Mouse (Mus musculus) heart, postnatal 25 days (tissue): ENCODE measurements around the gene Slc7a7. TPM values are rescaled to one million over a fixed set of nuclear protein-coding genes. Genes with fewer than 3 reads are reported as not detected.

ENCODE experiments used
- DNase-seq: peaks from one replicate; pipeline ENCODE4 v3.0.0; 2022; ENCODE audit warnings: low spot score
- intact Hi-C: fragments of 180-260 bp; cut with DNase I; formaldehyde crosslinking; loops from one replicate; pipeline ENCODE4 v1.15.1; 2025
- total RNA-seq, 2 experiments: library from RNA; stranded (reverse); gene quantifications; 2 replicates each; pipeline ENCODE4 v1.2.3; 2021

The Slc7a7 gene
- total RNA-seq = 1 to 10 TPM; 7.7 to 7.9 TPM

DNA sequence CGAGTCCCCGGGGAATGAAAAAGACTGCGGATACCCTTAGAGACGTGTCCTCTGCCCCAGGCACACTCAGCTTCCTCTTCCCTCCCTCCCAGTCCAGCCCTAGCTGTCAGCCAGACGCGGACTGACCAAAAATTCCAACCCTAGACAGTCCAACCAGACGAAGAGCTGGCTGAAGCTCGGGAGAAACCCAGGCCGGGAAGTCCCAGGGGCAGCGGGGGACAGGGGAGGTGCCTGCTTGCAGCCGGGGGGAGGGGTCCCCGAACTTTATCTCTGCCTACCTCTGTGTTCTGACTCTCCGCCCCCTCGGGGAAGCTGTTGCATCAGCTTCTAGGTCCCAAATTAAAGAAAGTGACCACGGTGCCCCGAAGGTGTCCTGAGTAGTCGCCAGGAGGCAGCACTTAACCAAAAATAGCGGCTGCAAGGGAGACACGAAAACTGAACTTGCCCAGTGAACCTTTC lies at the start of gene Slc7a7:
Gene Slc7a7 (minus strand): TSS at position 158 of the 459 bp plus-strand sequence.
- no peak for DNase-seq
- intact Hi-C loops = no loop called here

DNA sequence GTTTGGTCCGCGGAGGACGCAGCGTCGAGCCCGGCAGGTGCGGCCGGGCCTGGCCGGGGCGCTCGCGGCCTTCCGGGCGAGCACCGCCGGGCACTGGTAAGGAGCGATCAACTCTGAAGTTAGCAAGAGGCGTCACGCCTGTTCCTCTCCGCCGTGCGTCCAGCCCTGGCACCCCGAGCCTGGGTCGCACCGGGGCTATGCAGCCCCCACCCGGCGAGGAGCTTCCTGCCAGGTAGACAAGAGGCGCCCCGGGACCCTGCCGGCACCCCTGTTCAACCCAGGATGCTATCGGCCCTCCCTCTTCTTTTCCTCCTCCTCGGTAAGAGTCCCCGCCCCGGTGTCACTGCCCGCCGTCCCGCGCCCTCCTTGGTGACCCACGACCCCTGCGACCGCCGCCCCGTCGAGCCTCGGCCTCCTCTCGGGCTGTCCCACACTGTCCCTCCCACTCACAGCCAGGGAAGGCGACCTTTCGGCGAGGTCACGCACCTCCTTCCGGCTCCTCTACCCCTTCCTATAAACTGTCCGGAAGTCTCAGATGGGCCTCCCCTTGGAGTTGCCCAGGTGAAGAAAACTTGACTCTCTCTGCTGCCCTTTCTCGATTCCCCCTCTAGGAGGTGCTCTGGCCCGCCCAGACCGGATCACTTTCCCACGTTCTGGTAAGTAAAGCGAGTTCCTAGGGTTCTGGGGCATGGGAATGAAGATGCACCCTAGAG lies 46.9 kb upstream of the Slc7a7 start:
- intact Hi-C loops = loop anchor here (5.0 kb wide), 1 partner anchor 53 kb away; the partner anchor contains the start of gene Prmt5
- DNase-seq = peak; percentile 60

DNA sequence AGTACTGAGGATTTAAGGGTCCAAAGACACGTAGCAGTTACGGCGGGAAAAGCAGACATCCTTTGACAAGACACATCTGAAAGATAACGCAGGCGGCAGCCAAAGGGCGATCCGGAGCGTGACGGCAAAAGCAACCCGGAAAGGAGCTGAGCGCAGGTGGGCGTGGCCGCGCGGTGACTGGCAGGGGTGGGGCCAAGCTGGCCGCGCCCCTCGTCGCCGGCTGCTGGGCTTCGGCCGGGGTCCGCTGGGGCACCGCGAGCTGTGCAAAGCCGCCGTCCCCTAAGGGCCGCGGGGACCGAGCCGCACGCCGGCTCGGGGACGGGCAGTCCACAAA lies 46.3 kb upstream of the Slc7a7 start, which contains the start of gene Lrp10:
Gene Lrp10 (plus strand): TSS at position 179 of the 334 bp plus-strand sequence.
- intact Hi-C loops = no loop called here
- DNase-seq = peak; percentile 77

DNA sequence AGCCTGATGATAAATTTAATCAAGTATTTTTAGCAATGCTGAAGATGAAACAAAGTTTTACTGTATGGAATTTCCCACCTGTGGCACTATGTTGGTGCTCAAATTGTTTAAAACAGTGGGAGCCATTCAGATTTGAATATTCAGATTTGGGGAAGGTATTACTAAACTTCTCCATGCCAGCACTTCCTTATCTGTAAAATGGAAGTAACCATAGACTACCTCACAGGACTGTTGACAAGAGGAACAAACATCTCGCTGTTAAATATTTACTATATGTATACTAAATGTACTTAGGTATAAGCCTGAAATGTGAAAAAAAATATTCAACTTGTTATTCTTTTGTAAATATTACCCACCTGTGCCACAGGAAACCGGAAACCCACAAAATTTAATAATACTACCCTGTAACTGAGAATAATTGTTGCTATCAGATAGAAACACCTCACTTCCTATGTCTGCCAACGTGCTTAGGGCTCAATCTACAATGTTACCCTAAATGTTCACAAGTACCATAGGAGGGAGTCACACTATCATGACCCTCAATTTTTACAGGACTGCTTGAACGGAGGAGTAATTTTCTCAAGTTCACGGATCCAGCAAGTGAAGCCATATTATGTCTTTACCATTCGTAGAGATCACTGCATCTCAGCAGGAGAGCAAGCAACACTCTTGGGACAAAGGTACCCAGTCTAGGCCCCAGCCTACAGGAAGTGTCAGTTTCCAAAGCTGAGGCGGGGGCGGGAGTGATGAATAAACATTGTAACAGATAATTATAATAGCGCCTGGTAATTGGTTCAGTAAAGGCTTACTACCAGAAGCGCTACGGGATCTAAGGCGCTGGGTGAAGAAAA lies 45.8 kb upstream of the Slc7a7 start:
- no peak for DNase-seq
- intact Hi-C loops = no loop called here

DNA sequence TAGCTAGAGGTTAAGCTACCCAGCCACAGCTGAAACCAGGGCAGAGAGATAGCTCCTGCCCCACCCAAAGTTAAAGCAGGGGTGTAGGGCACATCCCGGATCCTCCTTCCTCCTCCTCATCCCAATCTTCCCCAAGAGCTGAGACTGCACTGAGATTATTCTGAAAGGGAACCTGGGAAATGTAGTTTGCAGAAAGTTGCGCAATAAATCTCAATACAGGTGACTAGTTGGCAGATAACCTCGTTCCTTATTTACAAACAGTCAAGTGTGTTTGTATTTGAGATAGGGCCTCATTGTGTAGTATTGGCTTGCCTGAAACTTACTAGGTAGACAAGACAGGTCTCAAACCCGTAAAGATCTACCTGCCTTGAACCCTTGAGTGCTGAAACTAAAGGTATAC lies 44.6 kb upstream of the Slc7a7 start:
- intact Hi-C loops = no loop called here
- DNase-seq = no peak

DNA sequence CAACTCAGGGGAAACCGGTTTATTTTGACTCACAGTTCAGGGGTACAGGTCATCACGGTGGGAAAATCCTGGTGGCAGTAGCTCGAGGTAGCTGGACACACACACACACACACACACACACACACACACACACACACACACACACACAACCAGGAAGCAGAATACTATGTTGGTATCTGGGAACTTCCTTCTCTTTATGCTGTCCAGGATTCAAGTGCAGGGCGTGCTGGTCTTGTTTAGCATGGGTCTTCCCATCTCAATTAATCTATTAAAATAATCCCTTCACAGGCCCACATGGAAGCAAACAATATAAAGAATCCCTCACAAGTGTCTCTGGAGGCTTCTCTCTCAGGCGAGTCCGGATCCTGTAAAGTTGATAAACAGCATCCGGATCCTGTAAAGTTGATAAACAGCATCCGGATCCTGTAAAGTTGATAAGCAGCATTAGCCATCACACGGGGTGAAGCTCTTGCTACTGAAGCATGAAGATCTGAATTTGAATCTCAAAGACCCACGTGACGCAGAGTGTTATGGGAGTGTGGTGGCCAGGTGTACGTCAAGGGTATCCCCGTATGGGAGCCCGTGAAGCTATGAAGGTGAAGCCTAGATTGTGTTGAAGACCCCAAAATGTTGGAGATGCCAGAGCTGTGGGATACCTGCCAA lies 40.5 kb upstream of the Slc7a7 start:
- intact Hi-C loops = no loop called here
- DNase-seq = no peak

DNA sequence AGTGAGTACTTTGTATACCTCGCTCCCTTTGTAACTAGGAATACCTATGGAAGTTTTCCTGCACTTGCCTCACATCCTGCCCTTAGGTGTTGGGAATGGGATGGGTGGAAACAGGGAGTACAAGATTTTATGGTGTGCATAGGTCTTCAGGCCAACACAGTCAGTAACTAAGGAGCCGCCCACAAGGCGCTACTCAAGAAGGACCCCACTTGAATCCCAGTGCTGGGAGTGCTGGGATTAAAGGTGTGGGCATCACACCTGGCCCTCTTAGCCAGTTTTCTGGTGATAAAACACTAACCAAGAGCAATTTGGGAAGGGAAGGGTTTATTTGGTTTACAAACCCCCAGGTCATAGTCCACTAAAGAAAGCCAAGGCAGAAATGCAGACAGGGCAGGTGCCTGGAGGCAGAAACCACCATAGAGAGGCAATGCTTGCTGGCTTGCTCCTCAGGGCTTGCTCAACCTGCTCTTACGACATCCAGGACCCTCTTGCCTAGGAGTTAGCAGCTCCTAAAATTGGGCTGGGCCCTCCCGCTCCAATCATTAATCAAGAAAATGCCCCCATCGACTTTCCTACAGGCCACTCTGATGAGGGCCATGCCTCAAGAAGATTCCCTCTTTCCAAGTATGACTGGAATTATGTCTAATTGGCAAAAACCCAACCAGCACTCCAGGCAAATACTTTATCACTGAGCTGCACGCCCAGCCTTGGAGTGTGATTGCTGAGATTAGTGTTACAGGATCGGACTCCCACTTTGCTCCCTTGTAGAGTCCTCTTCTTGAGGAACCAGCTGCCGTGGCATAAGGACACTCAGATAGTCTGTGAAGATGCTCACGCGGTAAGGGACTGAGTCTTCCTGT lies 37.3 kb upstream of the Slc7a7 start:
- intact Hi-C loops = no loop called here
- no peak for DNase-seq

DNA sequence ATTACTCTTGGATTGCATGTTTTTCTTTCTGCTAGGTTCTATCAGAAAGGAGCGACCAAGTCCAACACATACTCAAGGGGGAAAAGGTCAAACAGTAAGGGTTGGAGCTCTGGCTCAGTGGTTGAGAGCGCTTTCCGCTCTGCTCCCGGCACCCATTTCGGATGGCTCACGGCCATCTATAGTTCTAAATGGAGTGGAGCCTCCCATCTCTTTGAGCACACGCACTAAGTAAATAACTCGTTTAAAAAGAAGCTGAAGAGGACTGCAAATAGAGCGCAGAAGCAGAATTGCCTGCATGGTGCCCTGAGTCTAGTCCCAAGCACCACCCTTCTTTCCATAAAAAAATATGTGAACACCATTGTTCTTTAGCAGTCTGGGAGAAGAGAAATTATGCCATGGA lies 36.0 kb upstream of the Slc7a7 start:
- DNase-seq = no peak
- intact Hi-C loops = no loop called here

DNA sequence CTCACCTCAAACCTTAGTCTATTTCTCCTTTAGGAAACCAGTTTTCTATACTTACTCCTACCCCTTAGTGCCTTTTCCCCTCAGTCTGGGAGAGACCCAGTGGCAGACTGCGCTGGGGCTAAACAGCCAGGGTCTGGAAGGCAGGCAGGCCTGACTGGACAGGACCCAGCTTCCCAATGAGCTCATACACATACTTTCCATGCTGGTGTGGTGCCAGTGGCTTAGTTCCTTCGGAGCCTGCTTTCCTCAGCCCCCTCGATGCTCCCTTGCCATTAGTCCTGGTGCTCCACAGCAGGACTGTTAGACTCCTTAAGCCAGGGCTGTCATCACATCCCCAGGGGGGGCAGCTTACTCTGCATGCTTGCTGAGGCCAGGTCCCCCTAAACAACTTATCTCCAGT lies 27.9 kb upstream of the Slc7a7 start:
- DNase-seq = no peak
- intact Hi-C loops = loop anchor here (5.0 to 10.0 kb wide), 2 partner anchors 33 to 381 kb away; no protein-coding TSS in a partner anchor

DNA sequence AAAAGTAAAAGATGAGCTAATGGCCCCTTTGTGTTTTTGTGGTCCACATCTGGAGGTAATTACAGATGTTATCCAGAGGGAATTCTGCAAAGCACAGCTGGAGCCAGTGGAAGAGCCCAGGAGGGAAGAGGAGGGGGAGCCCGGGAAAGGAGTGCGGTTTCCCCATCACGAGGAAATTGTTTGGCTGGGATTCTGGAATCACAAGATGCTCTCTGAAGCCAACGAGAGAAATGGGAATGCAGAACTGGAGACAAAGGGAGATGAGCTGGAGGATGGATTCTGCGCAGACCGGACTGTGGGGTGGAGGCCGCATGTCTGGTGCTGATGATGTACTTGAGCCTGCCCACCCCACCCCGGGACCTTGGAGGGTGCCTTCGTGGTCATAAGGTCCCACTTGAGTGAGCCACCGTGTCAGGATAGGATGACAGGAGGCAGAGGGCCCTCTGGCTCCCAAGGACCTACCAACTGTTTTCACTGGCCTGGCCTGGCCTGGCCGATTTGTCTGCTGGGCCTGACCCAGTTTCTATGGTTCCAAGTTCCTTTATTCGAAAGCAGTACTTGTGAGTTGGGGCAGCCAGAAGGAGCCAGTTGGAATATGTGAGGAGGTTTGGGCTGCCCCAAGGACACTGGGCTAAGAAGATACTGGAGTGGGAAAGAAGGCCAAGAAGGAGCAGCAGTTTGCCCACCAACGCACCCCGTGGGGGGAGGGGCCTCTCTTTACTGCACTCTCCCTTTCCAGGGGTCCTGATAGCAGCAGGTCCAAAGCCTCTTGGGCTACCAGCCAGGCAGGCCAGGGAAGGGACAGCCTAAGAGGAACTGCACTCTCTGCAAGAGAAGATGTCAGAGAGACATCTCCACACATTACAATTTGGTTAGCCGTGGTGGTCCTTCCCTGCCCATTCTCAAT lies 26.4 kb upstream of the Slc7a7 start:
- DNase-seq = peak; percentile 62
- intact Hi-C loops = loop anchor here (10.0 kb wide), 1 partner anchor 379 kb away; no protein-coding TSS in a partner anchor

DNA sequence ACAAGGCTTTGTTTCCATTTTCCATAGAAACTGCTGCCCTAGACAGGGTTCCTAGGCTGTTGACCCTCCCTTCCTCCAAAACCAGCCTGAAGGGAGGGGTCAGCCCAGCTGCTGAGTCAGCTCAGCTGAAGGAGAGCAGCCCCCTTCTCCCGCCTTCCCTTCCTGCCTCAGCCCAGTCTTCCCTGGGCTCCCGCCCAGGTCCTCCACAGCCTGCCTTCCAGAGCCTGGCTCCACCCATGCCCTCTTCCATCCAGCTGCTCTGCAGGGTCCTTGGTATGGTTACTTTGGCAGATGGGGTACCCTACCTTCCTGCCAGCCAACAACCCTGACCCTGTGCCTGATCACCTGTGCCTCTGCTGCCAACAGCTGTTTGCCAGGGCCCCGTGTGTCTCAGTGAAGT lies 25.6 kb upstream of the Slc7a7 start:
- intact Hi-C loops = loop anchor here (10.0 kb wide), 1 partner anchor 378 kb away; no protein-coding TSS in a partner anchor
- no peak for DNase-seq

DNA sequence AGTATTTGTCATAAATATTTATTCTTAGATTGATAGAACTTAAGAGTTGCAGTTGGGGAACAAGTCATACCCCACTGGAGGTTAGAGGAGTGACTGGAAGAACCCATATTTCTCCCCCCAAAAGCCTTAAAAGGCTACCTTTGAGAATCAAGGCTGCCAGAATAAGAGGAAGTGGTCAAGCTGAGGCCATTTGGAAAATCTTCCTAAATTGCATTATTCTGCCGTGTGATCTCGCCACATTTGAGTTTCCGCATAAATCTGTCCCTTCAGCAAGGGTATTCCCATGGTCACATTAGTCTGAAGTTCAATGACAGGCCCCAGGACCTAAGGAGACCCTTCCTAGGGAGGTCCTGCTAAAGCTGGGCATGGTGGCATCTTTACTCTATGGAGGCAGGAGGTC lies 25.0 kb upstream of the Slc7a7 start:
- no peak for DNase-seq
- intact Hi-C loops = loop anchor here (10.0 kb wide), 1 partner anchor 378 kb away; no protein-coding TSS in a partner anchor

DNA sequence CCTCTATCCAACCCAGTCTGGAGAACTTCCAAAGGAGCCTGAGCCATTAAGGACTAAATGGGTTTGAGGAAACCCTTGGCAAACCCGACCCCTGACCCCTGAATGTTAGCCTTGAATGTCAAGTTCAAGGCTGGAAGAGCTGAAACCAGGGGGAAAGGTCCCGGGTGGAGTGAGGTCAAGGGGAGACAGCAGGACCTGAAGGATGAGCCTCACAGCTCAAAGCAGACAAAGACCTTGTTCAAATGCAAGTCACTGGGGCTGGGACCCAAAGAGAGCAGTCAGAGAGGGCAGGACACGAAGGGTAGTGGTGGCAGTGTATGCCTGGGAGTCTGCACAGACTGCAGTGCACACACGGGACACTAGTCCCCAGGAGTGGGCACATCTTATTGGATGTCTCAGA lies 23.8 kb upstream of the Slc7a7 start:
- intact Hi-C loops = loop anchor here (10.0 kb wide), 1 partner anchor 377 kb away; no protein-coding TSS in a partner anchor
- DNase-seq = no peak

DNA sequence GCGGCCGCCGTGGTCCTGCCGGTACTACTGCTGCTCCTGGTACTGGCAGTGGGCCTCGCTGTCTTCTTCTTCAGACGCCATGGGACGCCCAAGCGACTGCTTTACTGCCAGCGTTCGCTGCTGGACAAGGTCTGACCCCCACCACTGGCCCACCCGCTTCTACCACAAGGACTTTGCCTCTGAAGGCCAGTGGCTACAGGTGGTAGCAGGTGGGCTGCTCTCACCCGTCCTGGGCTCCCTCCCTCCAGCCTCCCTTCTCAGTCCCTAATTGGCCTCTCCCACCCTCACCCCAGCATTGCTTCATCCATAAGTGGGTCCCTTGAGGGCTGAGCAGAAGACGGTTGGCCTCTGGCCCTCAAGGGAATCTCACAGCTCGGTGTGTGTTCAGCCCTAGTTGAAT lies 23.0 kb upstream of the Slc7a7 start:
- DNase-seq = no peak
- intact Hi-C loops = loop anchor here (10.0 kb wide), 1 partner anchor 376 kb away; no protein-coding TSS in a partner anchor

DNA sequence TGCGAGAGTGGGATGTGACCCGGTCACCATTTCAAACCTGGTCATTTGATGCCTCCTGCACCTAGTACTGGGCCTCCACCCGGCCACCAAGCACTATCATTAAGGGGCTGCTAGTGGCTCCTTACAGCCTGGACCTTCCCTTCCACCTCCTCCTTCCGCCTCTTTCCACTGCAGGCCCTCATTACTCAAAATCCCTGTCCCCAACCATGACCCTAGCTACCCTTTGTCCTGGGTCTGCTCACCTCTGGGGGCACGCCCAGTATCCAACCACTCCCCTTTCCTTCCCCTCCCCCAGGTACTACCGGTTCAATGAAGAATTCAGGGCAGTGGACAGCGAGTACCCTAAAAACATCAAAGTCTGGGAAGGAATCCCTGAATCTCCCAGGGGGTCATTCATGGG lies 22.0 kb upstream of the Slc7a7 start:
- no peak for DNase-seq
- intact Hi-C loops = loop anchor here (10.0 kb wide), 1 partner anchor 375 kb away; no protein-coding TSS in a partner anchor

DNA sequence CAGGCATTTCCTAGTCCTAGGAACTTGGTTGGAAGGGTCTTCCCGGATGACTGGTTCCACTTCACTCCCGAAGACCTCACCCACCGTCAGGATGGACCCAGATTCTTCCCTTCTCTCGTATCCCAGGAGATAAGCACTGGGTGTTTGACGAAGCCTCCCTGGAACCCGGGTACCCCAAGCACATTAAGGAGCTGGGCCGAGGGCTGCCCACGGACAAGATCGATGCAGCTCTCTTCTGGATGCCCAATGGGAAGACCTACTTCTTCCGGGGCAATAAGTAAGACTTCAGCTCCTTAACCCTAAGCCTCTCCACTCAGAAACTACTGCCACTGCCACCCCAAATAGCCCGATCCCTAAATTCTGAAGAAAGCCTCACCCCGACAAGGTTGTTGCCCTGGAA lies 21.6 kb upstream of the Slc7a7 start:
- intact Hi-C loops = no loop called here
- no peak for DNase-seq

DNA sequence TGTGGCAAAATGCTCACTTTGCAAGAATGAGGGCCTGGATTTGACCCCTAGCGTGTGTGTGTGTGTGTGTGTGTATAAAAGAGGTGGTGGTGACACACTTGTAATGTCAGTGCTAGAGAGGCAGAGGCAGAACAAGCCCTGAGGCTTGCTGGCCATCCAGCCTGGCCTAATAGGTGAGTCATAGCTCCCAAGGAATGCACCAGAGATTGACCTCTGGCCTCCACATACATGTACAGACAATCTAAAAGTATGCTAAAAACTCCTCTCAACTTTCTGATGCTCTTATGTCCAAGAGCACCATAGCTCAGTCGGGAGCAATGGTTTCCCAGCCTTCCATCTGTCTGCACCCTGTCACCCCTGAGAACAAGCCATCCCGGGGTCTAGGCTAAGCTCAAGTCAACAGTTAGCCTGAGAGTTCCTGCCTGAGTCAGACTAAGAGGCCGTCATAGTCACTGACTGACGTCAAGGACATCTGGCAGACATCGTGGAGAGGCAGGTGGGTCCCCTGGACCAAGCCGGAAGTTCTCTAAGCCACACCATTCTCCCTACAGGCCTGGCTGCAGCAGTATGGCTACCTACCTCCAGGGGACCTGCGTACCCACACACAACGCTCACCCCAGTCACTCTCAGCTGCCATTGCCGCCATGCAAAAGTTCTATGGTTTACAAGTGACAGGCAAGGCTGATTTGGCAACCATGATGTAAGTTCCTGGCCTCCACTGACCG lies 17.8 kb upstream of the Slc7a7 start:
- DNase-seq = no peak
- intact Hi-C loops = no loop called here
